Mouse (Mus musculus): ENCODE results near the gene Arfgef3. TPM values are rescaled to one million over a fixed set of nuclear protein-coding genes. Genes with fewer than 3 reads are reported as not detected.
"Not testable (repeated sequence)": the region's sequence is repeated elsewhere in the genome, so short reads cannot be mapped to it uniquely, and the experiment has no call there.

The Arfgef3 gene
- polyA plus RNA-seq, 1 experiment from 2014 or later, result 1.5 TPM

GRCm38 (mm10) chr10:18584188-18584587, 159.6 kb downstream of the Arfgef3 start:
- Histone ChIP-seq H3K4me2 (replicated peaks; ENCODE audit: low read depth) (no peak overlapping the region), H3K27me3 (replicated peaks; ENCODE audit: control insufficient read depth, insufficient read depth, low read length) (no peaks in the 10 kb centered on the region), H3K36me3 (ENCODE audit: control insufficient read depth, insufficient read depth) (no peaks in the 10 kb centered on the region), H3K9ac (ENCODE audit: low read depth, low read length) (no peak overlapping the region), H3K4me1 (replicated peaks; ENCODE audit: control insufficient read depth, insufficient read depth, low read length) (no peaks in the 10 kb centered on the region), H3K4me3 (ENCODE audit: low read depth, low read length) (no peak overlapping the region), H3K27ac (ENCODE audit: low read depth, low read length) (no peak overlapping the region), H3K9me3 (ENCODE audit: control insufficient read depth) (no peaks in the 10 kb centered on the region)
- TF ChIP-seq CTCF (IDR thresholded peaks at IDR 0.05; ENCODE audit: low read depth), result no peak
- ATAC-seq, result no peak
- 42% methylated on average over 7 of the region's 7 CpGs for WGBS

GRCm38 (mm10) chr10:18572581-18572980, 171.2 kb downstream of the Arfgef3 start:
- Histone ChIP-seq H3K27me3 (replicated peaks; ENCODE audit: control insufficient read depth, insufficient read depth, low read length) (no peaks in the 10 kb centered on the region), H3K4me2 (replicated peaks; ENCODE audit: low read depth) (no peak overlapping the region), H3K36me3 (ENCODE audit: control insufficient read depth, insufficient read depth) (no peaks in the 10 kb centered on the region), H3K4me3 (ENCODE audit: low read depth, low read length) (no peak overlapping the region), H3K27ac (ENCODE audit: low read depth, low read length) (no peak overlapping the region), H3K4me1 (replicated peaks; ENCODE audit: control insufficient read depth, insufficient read depth, low read length) (no peaks in the 10 kb centered on the region), H3K9ac (ENCODE audit: low read depth, low read length) (no peak overlapping the region), H3K9me3 (ENCODE audit: control insufficient read depth) (no peaks in the 10 kb centered on the region)
- ATAC-seq, result no peak
- peak; percentile 76 for TF ChIP-seq CTCF (IDR thresholded peaks at IDR 0.05; ENCODE audit: low read depth)
- 52% methylated on average over 2 of the region's 2 CpGs for WGBS

- no peak for ATAC-seq
- 6% methylated on average over 4 of the region's 4 CpGs for WGBS
- H3K4me2 ChIP-seq (replicated peaks; ENCODE audit: low read depth), result no peak overlapping the region
- H3K27ac ChIP-seq (ENCODE audit: low read depth, low read length), result no peak overlapping the region
- H3K9me3 ChIP-seq (ENCODE audit: control insufficient read depth), result no peaks in the 10 kb centered on the region
- H3K4me1 ChIP-seq (replicated peaks; ENCODE audit: control insufficient read depth, insufficient read depth, low read length), result no peaks in the 10 kb centered on the region
- no peak overlapping the region for H3K4me3 ChIP-seq (ENCODE audit: low read depth, low read length)
- no peak overlapping the region for H3K9ac ChIP-seq (ENCODE audit: low read depth, low read length)
- TF ChIP-seq CTCF (IDR thresholded peaks at IDR 0.05; ENCODE audit: low read depth), result peak; percentile 81
- H3K36me3 ChIP-seq (ENCODE audit: control insufficient read depth, insufficient read depth), result no peaks in the 10 kb centered on the region
- no peaks in the 10 kb centered on the region for H3K27me3 ChIP-seq (replicated peaks; ENCODE audit: control insufficient read depth, insufficient read depth, low read length)
Observed at GRCm38 (mm10) chr10:18562940-18563339, 180.8 kb downstream of the Arfgef3 start.

GRCm38 (mm10) chr10:18561445-18561844, 182.3 kb downstream of the Arfgef3 start:
- Histone ChIP-seq H3K4me3 (ENCODE audit: low read depth, low read length) (no peak overlapping the region), H3K9ac (ENCODE audit: low read depth, low read length) (no peak overlapping the region), H3K4me2 (replicated peaks; ENCODE audit: low read depth) (no peak overlapping the region), H3K36me3 (ENCODE audit: control insufficient read depth, insufficient read depth) (no peaks in the 10 kb centered on the region), H3K27ac (ENCODE audit: low read depth, low read length) (no peak overlapping the region), H3K4me1 (replicated peaks; ENCODE audit: control insufficient read depth, insufficient read depth, low read length) (no peaks in the 10 kb centered on the region), H3K9me3 (ENCODE audit: control insufficient read depth) (no peaks in the 10 kb centered on the region), H3K27me3 (replicated peaks; ENCODE audit: control insufficient read depth, insufficient read depth, low read length) (no peaks in the 10 kb centered on the region)
- ATAC-seq, result no peak
- peak; percentile 22; the same call in 1 of the 2 replicates for TF ChIP-seq CTCF (IDR thresholded peaks at IDR 0.05; ENCODE audit: low read depth)
- WGBS, result 50% methylated on average over 5 of the region's 5 CpGs

- 79% methylated on average over 9 of the region's 9 CpGs for WGBS
- H3K36me3 ChIP-seq (ENCODE audit: control insufficient read depth, insufficient read depth); H3K4me2 ChIP-seq (replicated peaks; ENCODE audit: low read depth); H3K4me3 ChIP-seq (ENCODE audit: low read depth, low read length); H3K27ac ChIP-seq (ENCODE audit: low read depth, low read length); H3K9ac ChIP-seq (ENCODE audit: low read depth, low read length); H3K9me3 ChIP-seq (ENCODE audit: control insufficient read depth); ATAC-seq; H3K4me1 ChIP-seq (replicated peaks; ENCODE audit: control insufficient read depth, insufficient read depth, low read length); H3K27me3 ChIP-seq (replicated peaks; ENCODE audit: control insufficient read depth, insufficient read depth, low read length): not testable (repeated sequence)
Observed at GRCm38 (mm10) chr10:18559076-18559475, 184.7 kb downstream of the Arfgef3 start.

- H3K9me3 ChIP-seq (ENCODE audit: control insufficient read depth), result no peaks in the 10 kb centered on the region
- H3K36me3 ChIP-seq (ENCODE audit: control insufficient read depth, insufficient read depth), result no peaks in the 10 kb centered on the region
- WGBS, result 15% methylated on average over 35 of the region's 35 CpGs
- H3K27ac ChIP-seq (ENCODE audit: low read depth, low read length), result no peak overlapping the region
- H3K27me3 ChIP-seq (replicated peaks; ENCODE audit: control insufficient read depth, insufficient read depth, low read length), result no peaks in the 10 kb centered on the region
- H3K4me1 ChIP-seq (replicated peaks; ENCODE audit: control insufficient read depth, insufficient read depth, low read length), result no peaks in the 10 kb centered on the region; the same call in 1 of the 2 replicates
- no peak for ATAC-seq
- H3K9ac ChIP-seq (ENCODE audit: low read depth, low read length), result no peak overlapping the region
- H3K4me2 ChIP-seq (replicated peaks; ENCODE audit: low read depth), result peak overlapping the region; percentile 67
- TF ChIP-seq CTCF (IDR thresholded peaks at IDR 0.05; ENCODE audit: low read depth), result no peak
- H3K4me3 ChIP-seq (ENCODE audit: low read depth, low read length), result peak overlapping the region; percentile 26
Observed at GRCm38 (mm10) chr10:18549321-18550216, 194.2 kb downstream of the Arfgef3 start.

All from intestine, postnatal 0 days (tissue).